Mouse (Mus musculus): ENCODE results near the gene Zbtb9.

GRCm38 (mm10) chr17:27021076-27021475 lies 48.1 kb downstream of the Zbtb9 start:
- TF ChIP-seq CTCF (IDR thresholded peaks at IDR 0.05; ENCODE audit: insufficient read depth, low read length) = no peak
- TF ChIP-seq POLR2A (IDR thresholded peaks at IDR 0.05; ENCODE audit: borderline replicate concordance, extremely low read depth, low read depth, low read length) = no peak
